Mouse (Mus musculus) gonadal fat pad, adult 2 months (tissue): Measurements from ENCODE around the gene Pik3ap1. TPM values are rescaled to one million over a fixed set of nuclear protein-coding genes. Genes with fewer than 3 reads are reported as not detected.

Source experiments
- DNase-seq: peaks from one replicate; pipeline ENCODE4 v3.0.0-alpha.2; 2012; ENCODE audit warnings: low read depth
- polyA plus RNA-seq: library from polyadenylated mRNA; depleted of rRNA; stranded (reverse); fragments of >200 nt; gene quantifications from 2 replicates; pipeline ENCODE4 v1.2.3, GENCODE M21; 2012

Pik3ap1 gene
- polyA plus RNA-seq, 1 experiment = 5.6 TPM

DNA sequence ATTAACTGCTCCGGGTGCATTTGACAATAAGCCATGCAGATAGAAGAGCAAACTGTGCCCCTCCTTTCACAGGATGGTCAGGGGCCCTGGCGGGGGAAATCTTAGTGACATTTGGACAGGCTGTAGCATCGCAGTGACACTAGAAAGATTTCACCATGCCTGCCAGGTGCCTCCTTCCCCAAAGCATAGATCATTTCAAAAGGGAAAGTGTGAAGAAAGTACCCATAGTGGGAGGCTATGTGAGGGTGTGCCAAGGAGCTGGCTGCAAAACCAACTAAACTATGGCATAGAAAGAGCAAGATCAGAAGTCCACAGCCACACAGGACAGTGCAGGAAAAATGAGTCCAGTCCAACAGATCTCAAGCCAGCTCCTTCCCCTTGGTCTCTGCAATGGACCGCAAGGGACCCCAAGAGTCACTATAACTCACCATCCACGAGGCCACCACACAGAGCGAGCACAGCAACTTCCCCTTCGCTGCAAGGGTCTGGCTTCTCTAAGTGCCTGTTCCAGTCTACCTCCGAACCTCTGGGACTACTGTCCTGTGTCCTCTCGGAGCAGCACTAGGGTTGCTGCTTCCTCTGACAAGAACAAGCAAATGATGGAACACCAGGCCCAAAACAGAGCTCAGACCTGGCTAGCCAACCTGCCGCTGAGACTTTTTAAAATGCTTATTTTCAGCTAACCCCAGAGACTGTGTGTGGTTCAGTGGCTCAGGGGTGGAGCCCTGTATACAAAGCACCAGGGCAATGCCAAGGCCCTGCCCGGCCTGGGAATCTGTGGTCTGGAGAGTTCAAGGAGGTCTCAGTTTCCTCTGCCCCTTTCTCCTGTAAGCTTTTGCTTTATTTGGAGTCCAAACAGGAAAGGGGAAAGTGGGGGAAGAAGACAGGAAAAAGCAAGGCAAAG, 15.1 kb downstream of the Pik3ap1 start:
- no peak for DNase-seq

DNA sequence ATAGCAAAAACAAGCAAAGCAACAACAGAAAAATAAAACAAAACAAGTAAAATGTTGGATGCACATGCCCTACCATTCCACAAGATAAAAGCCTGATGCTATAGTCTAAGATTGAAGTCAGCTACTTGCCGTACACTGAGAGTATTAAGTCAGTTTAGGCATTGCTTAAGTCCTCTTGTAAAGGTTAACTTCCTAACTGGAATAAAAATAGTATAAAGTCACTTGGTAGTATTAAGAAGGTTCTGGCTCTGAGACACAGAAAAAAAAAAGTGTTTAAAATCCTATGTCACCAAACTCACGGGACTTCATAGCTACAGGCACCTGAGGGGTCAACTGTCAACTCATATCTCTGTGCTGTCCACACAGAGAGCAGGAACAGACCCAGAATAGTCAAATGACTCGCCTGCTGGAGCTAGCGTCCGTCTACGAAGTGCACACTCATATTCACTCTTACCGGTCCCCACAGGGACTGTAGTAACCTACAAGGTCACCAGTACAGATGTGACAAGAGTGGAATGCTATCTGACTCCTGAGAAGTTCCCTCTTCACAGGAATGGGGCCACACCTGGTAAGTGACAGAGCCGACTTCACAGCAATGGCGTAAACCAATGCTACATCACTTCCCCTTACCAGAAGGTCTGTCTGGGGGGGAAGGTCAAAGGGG, 17.9 kb downstream of the Pik3ap1 start:
- DNase-seq = no peak

DNA sequence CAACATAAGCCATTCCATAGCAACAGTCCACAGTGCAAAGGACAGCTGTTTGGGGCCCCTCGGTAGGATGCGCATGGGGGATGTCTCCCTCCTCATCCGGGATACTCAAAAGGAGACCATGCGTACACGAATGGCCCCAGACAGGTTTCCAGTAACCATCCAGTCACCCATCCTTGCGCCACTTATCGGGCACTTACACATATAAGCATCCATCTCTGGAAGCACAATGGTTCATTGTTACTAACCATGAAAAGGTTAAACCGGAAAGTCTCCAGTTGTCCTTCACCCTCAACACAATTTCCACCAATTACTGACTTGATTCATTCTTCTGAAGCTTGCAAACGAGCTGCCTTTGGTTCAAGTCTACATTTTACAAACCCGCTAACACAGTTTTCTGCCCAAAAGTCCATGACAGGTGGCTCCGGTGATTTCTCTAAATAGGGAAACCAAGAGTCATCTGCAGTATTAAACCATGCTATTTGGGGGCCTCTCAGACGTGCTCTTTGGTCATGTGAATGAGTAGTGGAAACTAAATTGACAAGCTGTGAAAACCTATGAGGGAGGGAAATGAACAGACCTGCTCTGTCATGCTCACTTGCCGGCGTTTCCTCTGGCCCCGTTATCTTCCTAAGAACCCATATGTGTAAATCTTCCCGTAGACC, 18.6 kb downstream of the Pik3ap1 start:
- DNase-seq = no peak

DNA sequence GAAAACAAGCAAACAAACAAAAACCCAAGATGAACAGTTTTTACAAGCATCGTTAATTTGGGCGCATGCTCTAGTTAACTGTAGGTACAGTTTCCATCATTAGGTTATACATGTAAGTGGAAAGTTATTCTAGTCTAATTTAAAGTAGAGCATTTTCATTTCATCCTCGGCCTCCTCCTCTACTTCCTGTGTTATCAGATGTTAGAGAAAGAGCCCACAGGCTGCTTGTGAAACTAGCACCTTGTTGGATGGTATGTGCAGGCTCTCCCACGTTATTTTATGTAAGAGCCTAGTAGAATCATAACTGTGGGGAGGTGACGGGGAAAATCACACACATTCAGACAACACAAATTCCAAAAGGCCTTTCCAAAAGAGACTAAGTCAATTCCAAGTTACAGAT, 19.3 kb downstream of the Pik3ap1 start:
- DNase-seq = no peak

DNA sequence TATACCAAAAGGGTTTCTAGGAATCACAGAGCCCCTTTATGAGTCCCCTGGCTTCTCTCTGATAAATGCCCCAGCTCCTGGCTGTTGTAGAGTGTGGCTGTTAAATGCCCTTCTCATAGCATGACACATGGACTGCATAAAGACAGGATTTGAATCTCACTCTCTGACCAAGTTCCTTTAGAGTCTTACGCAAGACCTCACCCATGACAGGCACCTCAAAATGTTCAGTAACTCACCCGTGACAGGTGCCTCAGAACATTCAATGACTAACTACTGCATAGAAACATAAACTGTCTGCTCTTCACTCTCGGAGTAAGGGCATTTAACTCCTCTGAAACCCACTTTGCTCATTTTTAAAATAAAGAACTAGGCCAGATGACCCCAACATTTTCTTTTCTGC, 20.4 kb downstream of the Pik3ap1 start:
- DNase-seq = no peak

DNA sequence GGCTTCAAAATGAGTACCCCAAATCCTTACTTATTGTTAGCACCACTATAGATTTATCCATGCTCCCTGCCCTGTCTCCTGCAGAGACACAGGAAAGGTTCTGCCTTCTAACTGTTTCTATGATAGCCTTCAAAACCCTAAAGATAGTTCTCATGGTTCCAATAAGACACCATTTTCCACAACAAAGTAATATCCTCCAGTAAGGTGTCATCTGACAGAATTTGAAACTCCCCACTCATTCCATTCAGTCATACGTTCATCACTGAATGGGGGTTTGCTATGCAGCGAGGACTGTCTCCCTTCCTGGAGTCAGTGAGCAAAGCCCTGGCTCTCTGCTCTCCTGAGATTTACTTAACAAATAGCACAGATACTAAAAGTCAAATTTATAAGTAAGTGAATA, 21.9 kb downstream of the Pik3ap1 start:
- no peak for DNase-seq

DNA sequence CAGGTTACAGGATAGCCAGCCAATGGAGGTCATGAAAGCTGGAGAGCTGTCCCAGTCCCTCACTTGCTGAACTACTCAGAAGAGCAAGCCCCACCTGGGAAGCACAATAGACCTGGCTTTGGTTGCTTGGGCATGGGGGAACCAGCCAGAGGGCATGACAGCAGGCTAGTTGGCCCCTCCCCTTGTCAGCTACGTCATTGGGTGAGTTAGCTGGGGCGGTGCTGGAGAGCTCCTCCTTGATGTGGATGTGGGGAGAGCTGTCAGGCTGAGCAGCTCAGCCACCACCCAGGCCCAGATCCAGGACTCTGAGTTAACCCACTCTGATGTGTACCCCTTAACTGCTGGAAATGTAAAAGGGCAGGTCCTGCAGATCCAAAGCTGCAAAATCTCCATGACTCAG, 24.4 kb downstream of the Pik3ap1 start:
- DNase-seq = no peak

DNA sequence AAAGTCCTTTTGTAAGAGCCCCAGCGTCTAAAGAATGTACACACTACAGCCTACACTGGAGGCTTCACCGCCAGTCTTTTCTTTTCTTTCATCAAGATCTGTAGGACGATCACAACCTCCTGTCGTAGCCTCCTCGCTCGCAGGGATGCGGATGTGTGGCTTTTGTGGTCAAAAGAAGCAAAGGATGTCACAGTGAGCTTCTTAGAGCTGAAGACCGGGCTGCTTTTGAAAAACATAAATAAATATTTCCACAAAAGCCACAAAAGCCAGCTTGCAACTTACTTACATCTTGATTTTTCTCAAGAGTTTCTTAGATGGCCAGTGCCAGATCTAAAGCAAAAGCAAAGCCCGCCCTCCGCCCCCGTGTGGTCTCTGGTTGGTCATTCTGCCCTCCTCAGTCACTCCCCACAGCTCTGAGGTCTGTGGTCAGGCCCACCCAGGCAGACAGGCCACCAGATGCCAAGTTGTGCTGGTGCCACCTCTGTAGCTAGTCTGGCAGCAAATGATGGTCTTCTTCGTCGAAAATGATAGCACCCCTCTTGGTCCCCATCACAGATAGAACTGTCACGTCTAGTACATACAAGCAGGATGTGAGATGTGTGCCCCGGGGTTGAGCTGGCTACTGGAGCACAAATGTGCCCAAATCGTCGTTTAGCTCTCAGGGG, 30.5 kb downstream of the Pik3ap1 start:
- DNase-seq = no peak

DNA sequence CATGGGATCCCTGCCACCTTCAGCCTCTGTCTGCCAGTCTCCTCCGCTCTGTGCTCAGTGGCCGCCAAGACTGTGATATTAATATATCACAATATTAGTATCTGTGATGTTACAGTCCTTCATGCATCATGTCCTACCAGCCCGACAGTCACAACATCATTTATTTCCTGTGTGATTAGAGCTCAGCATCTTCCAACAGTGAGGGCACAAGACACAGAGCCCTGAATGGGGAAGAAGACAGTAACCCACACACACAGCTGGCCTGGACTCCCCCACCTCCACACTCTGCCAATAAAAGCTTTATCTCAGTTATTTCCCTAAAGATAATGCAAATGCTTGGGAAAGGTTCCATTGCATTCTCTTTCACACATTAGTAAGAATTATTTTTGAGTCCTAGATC, 35.3 kb downstream of the Pik3ap1 start:
- DNase-seq = no peak

DNA sequence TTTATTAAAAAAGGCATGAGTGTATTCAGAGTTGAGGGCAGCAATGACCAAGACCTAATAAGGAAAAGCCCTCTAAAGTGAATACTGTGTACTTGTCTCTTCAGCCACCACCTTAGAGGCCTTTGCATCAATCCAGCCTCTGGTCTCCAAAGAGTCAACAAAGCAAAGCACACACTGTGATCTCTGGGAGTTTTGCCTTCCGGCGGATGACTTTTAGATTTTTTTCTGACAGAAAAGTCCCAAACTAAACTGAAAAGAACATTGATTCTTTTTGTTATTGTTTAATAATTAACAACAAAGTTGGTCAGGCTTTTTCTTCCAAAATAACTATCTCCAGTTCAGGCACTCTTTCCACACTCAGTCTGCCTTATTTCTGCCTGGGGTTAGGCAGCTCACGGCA, 36.7 kb downstream of the Pik3ap1 start:
- no peak for DNase-seq

DNA sequence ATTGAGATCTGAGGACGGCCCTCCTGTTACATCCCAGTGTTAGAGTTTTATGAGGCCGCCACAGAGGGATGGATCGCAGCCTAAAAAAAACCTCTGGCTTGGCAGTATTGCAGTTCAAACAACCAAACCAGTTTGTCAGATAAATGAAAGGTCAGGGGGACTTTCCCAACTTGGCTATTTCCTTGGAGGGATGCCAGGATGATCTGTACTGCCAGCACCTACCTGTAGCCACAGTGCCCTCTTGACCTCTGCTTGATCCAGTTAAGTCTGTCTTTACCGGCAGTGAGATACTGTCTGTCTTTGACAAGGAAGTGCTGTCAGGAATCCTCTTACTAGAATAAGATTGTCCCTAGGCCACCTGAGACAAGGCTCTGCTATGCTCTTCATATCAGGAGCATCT, 37.6 kb downstream of the Pik3ap1 start:
- DNase-seq = peak; percentile 17

DNA sequence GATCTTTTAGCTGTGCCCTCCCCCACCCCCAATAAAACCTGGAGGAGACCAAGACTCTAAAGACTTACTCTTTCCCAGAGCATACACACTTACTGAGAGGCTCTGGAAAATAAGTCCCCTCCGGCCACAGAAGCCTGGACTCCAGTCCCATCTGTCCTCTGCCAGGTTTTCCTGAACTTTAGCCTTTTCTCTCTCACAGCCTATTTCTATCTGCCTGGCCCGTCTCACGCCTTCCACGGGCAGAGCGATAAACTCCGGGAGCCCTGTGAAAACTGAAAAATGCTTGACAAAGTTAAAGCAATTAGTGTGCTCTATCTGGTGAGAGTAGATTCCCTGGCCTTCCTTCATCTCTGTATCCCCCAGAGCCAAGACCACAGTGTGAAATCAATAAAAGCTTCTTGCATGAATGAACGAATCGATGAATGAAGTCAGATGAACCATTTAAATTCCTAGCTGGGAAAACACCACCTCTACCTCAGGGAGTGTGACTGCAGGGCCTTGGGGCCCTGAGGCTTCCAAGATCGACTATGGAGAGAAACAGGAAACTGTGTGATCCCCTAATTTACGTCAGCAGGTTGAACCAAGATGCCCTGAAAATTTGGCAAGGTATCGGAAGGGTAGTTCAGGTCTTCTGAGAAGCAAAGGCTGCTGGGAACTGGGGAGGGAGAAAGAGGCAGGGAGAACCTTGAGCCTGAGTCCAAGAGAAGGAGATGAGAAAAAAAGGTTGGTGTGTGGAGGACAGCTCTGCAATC, 38.6 kb downstream of the Pik3ap1 start:
- DNase-seq = no peak

DNA sequence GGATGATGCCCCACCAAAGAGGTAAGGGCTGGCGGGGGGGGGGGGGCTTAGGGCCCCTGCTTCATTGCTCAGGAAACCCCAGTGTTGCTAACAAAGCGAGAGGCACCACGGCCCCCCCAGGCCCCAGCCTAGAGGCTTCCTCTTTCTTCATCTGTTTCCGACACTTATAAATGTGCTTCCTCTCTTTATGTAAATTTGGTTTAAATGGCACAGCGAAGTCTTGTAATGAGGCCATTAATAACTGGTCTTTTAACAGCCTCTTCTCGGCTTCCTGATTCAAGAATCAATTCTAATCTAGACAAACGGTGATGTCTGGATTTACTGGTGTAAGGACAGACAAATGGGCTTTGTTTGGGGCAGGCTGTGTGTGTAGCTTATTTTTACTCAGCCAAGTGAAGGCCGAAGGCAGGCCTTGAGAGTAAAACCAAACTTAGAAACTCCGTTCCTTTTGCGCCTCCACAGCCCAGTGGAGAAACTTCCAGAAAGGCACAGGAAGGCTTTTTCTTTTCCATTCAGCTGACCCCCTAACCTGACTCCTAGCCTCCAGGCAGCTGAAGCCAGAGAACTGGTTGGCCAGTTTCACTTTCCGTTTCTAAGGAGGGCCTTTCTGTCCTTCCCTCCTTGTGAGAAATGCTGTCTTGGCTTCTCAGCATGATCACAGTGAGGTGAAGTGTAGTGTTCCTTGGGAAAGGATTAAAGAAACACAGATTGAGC, 39.7 kb downstream of the Pik3ap1 start:
- no peak for DNase-seq

DNA sequence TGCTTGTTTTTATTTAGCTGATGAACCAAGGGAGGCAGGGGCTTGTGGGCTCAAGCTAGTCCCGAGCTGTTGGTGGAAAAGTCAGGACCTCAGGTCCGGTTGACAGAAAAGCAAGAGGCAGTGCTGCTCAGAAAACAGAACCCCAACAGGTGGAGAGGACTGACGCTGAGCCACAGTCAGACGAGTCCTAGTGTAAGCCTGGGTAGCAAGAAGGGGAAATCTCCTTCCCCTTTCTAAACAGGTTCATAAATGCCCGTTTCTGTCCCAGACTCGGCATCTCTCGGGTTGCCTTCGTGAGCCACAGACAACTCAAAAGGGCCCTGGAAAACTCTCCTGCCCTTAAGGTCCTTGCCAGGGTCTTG, 40.3 kb downstream of the Pik3ap1 start:
- DNase-seq = no peak

DNA sequence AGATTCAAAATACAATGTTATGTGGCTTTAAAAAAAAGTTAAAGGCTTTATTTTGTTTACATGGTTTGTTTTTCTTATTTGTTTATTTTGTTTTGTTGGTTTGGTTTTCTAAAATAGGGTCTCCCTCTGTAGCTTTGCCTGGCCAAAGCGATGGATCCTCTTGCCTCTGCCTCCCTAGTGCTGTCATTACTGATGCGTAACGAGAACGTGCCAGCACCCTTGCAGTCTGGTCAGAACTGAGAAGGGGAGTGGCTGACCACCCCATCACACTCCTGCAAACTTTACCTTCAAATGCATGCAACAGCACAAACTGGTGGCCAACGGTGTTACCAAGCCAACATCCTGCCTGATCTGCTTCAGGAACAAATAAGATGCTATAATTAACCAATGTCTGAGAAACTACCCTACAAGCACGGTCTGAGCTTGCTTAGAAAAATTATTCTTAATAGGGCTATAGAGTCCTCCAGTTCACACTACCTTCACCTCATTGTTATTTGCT, 42.3 kb downstream of the Pik3ap1 start:
- DNase-seq = no peak

DNA sequence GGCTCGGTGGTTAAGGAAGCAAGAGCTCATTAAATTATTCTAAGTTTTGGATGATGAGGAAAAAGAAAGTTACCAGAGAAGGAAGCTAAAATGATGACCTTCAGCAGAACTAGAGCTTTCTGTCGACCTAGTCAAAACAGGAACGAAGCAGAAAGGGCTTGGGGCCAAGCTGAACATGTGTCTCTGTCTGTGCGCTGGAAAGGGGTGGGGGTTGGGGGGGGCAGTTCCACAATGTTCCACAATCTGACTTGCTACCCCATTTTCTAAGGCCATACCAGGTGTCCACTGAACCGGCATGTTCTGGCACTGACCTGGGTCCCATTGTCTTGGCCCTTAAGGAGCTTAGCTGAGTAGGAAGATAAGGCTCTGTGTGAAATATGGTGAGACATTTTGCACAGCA, 43.2 kb downstream of the Pik3ap1 start:
- DNase-seq = no peak

DNA sequence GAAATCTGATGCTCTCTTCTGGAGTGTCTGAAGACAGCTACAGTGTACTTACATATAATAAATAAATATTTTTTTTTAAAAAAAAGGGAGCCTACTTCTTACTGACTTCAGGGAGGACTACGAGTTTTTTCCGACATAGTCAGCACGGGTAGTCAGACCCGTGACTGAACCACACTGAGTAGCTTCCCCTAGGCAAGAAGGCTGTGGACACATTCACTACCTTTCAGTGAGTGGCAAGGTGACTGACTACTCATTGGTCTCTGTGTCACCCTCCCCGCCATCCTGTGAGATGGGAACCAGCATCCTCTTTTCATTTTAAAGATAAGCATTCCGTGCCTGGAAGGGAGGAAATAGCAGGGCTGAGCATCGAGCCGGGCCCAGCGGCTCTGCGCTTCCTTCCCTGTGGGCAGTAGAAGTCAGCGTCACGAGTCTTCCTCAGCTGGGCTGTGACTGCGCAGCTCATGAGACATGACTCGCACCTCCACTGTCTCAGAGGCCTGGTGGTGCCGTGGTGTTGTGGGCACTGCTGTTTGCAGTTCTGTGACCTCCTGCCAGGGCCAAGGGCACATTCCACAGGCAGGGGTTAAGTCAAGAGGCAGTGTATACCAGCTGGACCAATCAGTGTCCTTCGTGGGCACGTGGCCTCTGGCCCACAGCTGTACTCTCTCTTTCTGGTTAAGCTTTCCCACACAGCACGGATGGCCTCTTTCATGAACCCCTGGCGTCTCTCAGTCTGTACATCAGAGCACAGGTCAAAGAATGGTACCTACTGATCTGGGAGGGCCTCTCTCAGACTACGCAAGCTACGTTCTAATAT, 45.7 kb downstream of the Pik3ap1 start:
- no peak for DNase-seq

DNA sequence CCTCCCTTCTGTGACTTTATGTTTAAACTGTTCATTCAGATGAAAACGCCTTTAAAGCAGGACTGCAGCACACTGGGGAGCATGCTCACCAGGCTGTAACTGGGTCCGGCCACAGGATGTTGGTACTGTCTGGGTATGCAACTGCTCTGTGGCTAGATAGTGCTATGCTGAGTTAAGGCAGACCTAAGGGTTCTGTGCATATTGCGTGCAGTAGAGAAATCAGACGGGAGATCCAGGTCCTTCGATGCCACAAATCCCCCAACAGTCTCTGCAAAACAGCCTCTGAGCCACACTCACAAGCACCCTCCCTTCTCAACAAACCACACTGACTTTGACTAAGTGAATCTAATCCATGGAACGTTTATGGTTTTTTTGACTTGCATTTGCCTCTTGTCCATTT, 46.5 kb downstream of the Pik3ap1 start:
- DNase-seq = no peak

DNA sequence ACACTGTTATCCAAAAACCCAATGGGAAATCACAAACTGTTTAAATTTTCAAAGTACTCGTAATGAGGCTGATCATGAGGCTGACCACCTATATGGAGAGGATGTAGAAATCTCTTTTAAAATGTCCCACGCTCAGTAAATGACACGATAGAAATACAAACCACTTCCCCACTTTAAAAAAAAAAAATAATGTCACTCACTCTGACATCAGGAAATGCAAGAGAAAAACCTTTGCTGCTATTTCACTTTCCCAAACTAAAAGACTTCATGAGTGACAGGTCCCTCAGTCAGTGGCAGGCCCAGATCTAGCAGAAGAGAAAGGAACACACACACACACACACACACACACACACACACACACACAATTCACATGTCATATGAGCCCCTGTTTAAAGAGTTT, 49.2 kb downstream of the Pik3ap1 start:
- DNase-seq = no peak

DNA sequence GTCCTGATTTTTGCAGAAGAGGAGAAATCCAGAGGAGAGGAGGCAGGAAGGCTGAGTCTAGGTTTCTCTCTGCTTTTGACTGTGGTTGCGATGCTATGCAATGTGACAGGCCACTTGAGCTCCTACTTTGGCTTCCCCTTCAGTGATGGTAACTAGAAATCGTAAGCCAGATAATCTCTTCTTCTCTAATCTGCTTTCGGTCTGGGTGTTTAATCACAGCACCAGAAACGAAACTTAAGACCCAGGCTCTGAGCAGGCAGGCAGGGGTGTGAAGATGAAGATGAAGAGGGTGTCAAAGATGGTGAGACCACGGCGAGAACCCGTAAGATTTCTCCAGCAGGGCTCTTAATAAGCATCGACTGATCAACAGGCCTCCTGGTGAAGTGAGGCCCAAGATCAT, 51.9 kb downstream of the Pik3ap1 start:
- no peak for DNase-seq
